Mouse (Mus musculus): Measurements from ENCODE around the gene A630089N07Rik.

GRCm38 (mm10) chr16:97957626-97958025, 124.6 kb downstream of the A630089N07Rik start:
- TF ChIP-seq CTCF (IDR thresholded peaks at IDR 0.05; ENCODE audit: borderline replicate concordance, insufficient read depth, low read depth, low read length) (no peak), POLR2A (IDR thresholded peaks at IDR 0.05; ENCODE audit: borderline replicate concordance, insufficient read depth, low read length) (no peak)

Data from cerebellum, adult 2 months (tissue).